Mouse (Mus musculus): ENCODE measurements around the gene Fxyd4.

GRCm38 (mm10) chr6:117916737-117917426 is 20.6 kb downstream of the Fxyd4 start:
- no peak for TF ChIP-seq CTCF (IDR thresholded peaks at IDR 0.05; ENCODE audit: low read depth)
- TF ChIP-seq EP300 (IDR thresholded peaks at IDR 0.05; ENCODE audit: low read depth): peak; percentile 53; the same call in 1 of the 2 replicates

Data from liver, embryonic 14.5 days (tissue).